Mouse (Mus musculus) midbrain, embryonic 15.5 days (tissue): ENCODE measurements around the gene Cd22. TPM values are rescaled to one million over a fixed set of nuclear protein-coding genes. Genes with fewer than 3 reads are reported as not detected.

Experiments used
- ATAC-seq: fragments of 200-750 bp; cut with Nextera tagmentation; replicated peaks from 2 replicates; pipeline ENCODE4 v1.8.0; 2017; ENCODE audit warnings: moderate TSS enrichment
- H3K27ac ChIP-seq: fragments of 300-500 bp; sonication (generic); 2 replicates; pipeline ENCODE4 v1.5.1; 2015; ENCODE audit warnings: mild to moderate bottlenecking, inconsistent platforms
- H3K27me3 ChIP-seq: fragments of 300-500 bp; sonication (generic); replicated peaks from 2 replicates; pipeline ENCODE4 v1.6.1; 2015; ENCODE audit warnings: inconsistent platforms
- H3K36me3 ChIP-seq: fragments of 300-500 bp; sonication (generic); replicated peaks from 2 replicates; pipeline ENCODE4 v1.6.1; 2015; ENCODE audit warnings: inconsistent platforms
- H3K4me1 ChIP-seq: fragments of 300-500 bp; sonication (generic); 2 replicates; pipeline ENCODE4 v1.6.1; 2015; ENCODE audit warnings: inconsistent platforms
- H3K4me2 ChIP-seq: fragments of 300-500 bp; sonication (generic); 2 replicates; pipeline ENCODE4 v1.6.1; 2015; ENCODE audit warnings: inconsistent platforms, mild to moderate bottlenecking, moderate library complexity
- H3K4me3 ChIP-seq: fragments of 300-500 bp; sonication (generic); 2 replicates; pipeline ENCODE4 v1.5.1; 2015; ENCODE audit warnings: mild to moderate bottlenecking, inconsistent platforms
- H3K9ac ChIP-seq: fragments of 300-500 bp; sonication (generic); 2 replicates; pipeline ENCODE4 v1.6.1; 2015; ENCODE audit warnings: mild to moderate bottlenecking, inconsistent platforms
- H3K9me3 ChIP-seq: fragments of 300-500 bp; sonication (generic); 2 replicates; pipeline ENCODE4 v1.6.1; 2016; ENCODE audit warnings: inconsistent platforms
- WGBS: fragments of 180-500 bp; shearing (Covaris S2); methylation state at CpG from one replicate; pipeline ENCODE4 v1.1.7; 2015; ENCODE audit warnings: mixed read lengths; 5-methylcytosine and 5-hydroxymethylcytosine counted together
- polyA plus RNA-seq: library from polyadenylated mRNA; unstranded; fragments of >200 nt; fragmentation: Nextera tagmentation; extraction: Ambion mirVana; gene quantifications from 2 replicates; pipeline ENCODE4 v1.2.1, GENCODE M21; 2015

The Cd22 gene
- polyA plus RNA-seq, 1 experiment from 2014 or later: not detected

DNA sequence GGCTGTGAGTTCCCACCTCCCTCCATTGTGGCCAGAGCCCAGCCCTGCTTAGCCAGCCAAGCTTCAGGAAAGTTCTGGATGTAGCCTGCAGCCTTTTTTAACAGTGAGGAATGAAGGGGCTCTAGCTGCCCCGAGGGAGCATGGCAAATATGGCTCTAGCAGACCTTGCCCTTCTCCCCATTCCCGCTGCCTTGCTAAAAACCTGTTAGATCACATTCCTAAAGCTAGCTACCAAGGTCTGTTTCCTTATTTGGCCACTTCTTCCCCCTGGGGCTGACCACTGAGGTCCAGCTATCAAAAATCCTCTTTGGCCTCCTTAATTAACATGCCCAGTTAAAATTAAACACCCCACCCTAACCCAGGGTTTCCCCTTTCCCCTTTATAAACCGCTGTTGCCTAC, 12.4 kb upstream of the Cd22 start:
- H3K27ac ChIP-seq: no peak overlapping the region
- no peak overlapping the region for H3K4me3 ChIP-seq
- no peak for ATAC-seq
- no peaks in the 10 kb centered on the region for H3K9me3 ChIP-seq
- H3K9ac ChIP-seq: no peak overlapping the region
- no peaks in the 10 kb centered on the region for H3K36me3 ChIP-seq
- WGBS: 83% methylated on average over 3 of the region's 3 CpGs
- no peaks in the 10 kb centered on the region for H3K4me1 ChIP-seq
- H3K27me3 ChIP-seq: no peaks in the 10 kb centered on the region
- no peak overlapping the region for H3K4me2 ChIP-seq

DNA sequence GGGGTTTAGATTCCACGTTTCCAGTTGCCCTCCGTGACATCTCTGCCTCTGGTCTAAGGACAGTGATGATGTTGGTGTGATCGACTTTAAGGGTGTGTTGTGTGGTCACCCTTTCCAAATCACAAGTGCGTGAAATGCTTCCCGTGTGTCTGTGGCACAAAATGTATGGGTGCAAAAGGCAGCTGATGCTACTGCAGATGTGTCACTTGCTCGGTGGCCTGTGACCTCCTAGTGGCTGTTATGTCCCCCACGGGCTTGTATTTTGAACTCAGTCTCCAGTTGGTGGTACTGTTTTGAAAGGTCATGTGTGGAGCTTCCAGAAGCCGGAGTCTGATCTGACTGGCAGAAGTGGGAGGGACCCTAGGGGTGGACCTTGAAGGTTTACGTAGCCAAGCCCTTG, 11.6 kb upstream of the Cd22 start:
- no peak overlapping the region for H3K4me3 ChIP-seq
- no peaks in the 10 kb centered on the region for H3K27me3 ChIP-seq
- ATAC-seq: no peak
- H3K4me1 ChIP-seq: no peaks in the 10 kb centered on the region
- H3K36me3 ChIP-seq: no peaks in the 10 kb centered on the region
- 84% methylated on average over 9 of the region's 9 CpGs for whole genome bisulfite sequencing
- H3K27ac ChIP-seq: no peak overlapping the region
- H3K4me2 ChIP-seq: no peak overlapping the region
- H3K9me3 ChIP-seq: no peaks in the 10 kb centered on the region
- H3K9ac ChIP-seq: no peak overlapping the region

DNA sequence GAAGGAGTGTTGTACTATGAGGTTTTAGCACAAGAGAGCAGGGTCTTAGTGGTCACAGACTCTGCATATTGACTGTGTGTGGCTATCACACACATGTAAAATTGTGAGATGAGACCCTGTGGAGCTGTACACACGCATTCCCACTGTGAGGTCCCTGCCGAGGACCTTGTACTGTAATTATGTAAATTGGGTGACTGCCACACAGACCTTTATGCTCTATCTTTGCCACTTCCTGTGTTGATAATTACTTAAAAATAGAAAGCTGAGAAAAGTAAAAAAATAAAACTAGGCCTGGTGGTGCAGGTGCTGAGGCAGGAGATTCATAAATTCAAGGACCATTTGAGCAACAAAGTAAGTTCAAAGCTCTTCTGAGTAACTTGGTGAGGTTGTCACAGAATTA, 10.5 kb upstream of the Cd22 start:
- Histone ChIP-seq H3K9ac (no peak overlapping the region), H3K9me3 (no peaks in the 10 kb centered on the region), H3K4me1 (no peaks in the 10 kb centered on the region), H3K27me3 (no peaks in the 10 kb centered on the region), H3K27ac (no peak overlapping the region), H3K36me3 (no peaks in the 10 kb centered on the region), H3K4me3 (no peak overlapping the region), H3K4me2 (no peak overlapping the region)
- WGBS: 83% methylated on average over 2 of the region's 2 CpGs
- ATAC-seq: no peak

DNA sequence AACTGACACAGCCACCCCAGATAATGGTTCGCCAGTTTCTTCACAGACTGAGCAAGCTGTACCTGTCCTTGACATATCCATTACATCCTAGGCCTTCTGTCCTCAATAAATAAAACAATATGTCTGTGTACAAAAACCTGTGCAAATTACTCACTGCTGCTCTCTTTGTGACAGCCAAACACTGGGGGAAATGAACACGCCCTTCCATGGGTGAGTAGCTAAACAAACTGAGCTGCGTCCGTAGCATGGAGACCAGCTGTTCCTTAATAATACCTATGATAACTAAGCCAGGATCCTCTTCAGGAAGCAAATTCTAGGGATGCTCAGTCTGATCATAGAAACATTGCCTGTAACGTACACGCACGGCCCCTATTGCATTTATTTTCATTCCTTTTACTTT, 8.6 kb upstream of the Cd22 start:
- 85% methylated on average over 7 of the region's 7 CpGs for WGBS
- H3K27ac ChIP-seq: no peak overlapping the region
- H3K36me3 ChIP-seq: no peaks in the 10 kb centered on the region
- no peak for ATAC-seq
- H3K4me3 ChIP-seq: no peak overlapping the region
- H3K9me3 ChIP-seq: no peaks in the 10 kb centered on the region
- no peaks in the 10 kb centered on the region for H3K27me3 ChIP-seq
- no peak overlapping the region for H3K9ac ChIP-seq
- H3K4me1 ChIP-seq: no peaks in the 10 kb centered on the region
- no peak overlapping the region for H3K4me2 ChIP-seq

DNA sequence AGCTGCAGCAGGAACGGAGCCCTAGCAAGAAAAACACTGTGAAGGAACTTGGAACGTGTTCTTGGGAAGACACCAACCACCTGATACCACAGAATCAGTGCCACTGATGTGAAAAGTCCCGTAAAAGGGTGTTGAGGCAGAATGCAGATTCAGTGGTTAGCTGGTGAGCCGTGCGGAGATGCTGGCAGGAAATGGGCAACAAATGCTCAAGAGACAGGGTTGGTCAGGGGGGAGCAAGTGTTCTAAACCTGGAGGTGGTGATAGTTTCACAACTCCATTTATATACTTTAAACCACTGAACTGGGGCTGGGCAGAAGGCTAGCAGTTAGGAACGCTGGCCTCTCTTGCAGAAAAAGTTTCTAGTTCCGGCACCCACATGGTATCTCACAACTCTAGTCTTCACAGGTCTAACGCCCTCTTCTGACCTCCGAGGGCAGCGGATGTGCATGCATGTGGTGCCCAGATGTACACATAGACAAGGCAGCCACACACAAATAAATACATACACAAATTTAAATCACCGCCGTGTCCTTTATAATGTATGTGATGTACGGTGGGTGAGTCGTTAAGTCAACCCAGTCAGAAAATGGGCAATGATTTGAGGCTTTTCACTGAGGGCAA, 7.5 kb upstream of the Cd22 start:
- WGBS: 86% methylated on average over 14 of the region's 14 CpGs
- Histone ChIP-seq H3K27ac (no peak overlapping the region), H3K27me3 (no peaks in the 10 kb centered on the region), H3K36me3 (no peaks in the 10 kb centered on the region), H3K4me3 (no peak overlapping the region), H3K9me3 (no peaks in the 10 kb centered on the region), H3K4me2 (no peak overlapping the region), H3K4me1 (no peaks in the 10 kb centered on the region), H3K9ac (no peak overlapping the region)
- ATAC-seq: no peak

DNA sequence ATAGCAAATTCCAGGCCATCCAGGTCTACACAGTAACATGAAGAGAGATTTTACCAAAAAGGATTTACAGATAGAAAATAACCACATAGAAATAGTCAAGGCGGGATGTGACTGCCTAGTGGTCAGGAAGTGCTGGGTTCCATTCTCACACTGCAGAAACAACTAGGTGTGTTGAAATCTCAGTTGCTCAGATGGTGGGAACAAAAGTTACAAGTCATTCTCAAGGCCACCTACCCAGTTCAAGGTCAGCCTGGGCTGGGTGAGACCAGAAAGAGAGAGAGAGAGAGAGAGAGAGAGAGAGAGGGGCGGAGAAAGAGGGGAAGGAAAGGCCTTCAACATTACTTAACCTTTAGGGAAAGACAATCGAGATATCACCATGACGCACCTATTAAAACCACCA, 6.7 kb upstream of the Cd22 start:
- Histone ChIP-seq H3K9ac (no peak overlapping the region), H3K36me3 (no peaks in the 10 kb centered on the region), H3K4me3 (no peak overlapping the region), H3K4me1 (no peaks in the 10 kb centered on the region), H3K27ac (no peak overlapping the region), H3K4me2 (no peak overlapping the region), H3K9me3 (no peaks in the 10 kb centered on the region), H3K27me3 (no peaks in the 10 kb centered on the region)
- 84% methylated on average over 4 of the region's 4 CpGs for WGBS
- ATAC-seq: no peak

DNA sequence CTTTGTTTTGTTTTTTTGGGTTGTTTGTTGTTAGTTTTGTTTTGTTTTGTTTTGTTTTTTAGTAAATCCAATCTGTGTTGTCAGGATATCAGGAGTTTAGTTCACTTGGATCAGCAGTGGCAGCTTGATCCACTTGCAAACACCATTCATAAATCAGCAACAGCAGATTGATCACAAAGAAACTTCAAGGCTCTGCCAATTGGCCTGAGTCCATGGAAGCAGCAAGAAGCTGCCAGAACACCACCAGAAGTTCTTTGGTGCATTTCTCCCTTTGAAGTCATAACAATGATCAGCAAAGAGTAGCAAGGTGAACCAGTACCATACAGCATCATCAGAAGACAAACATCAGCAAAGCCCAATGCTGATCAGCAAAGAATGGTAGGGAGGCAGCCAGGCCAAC, 3.9 kb upstream of the Cd22 start:
- Histone ChIP-seq H3K4me2 (no peak overlapping the region), H3K9me3 (no peaks in the 10 kb centered on the region), H3K27me3 (no peaks in the 10 kb centered on the region), H3K4me1 (no peaks in the 10 kb centered on the region), H3K27ac (no peak overlapping the region), H3K9ac (no peak overlapping the region), H3K4me3 (no peak overlapping the region), H3K36me3 (no peaks in the 10 kb centered on the region)
- no peak for ATAC-seq

DNA sequence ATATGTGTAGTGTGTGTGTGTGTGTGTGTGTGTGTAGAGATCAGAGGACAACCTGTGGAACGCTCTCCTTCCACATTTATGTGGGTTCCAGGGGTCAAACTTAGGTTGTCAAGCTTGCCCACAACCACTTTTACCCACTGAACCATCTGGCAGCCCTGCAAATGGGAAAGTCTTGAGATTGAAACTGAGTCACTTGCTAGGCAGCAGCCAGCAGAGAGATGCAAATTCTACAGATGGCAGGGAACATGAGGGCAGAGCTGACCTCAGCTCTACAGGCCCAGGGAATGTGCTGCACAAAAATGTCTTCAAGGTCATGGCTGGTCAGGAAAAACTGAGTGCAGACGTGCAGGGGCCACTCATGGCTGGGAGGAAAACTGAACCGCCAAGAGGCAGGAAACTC, 1.2 kb upstream of the Cd22 start:
- H3K36me3 ChIP-seq: no peaks in the 10 kb centered on the region
- no peaks in the 10 kb centered on the region for H3K4me1 ChIP-seq
- no peaks in the 10 kb centered on the region for H3K9me3 ChIP-seq
- no peak overlapping the region for H3K4me3 ChIP-seq
- WGBS: 79% methylated on average over 3 of the region's 3 CpGs
- H3K9ac ChIP-seq: no peak overlapping the region
- no peaks in the 10 kb centered on the region for H3K27me3 ChIP-seq
- no peak overlapping the region for H3K4me2 ChIP-seq
- no peak overlapping the region for H3K27ac ChIP-seq
- ATAC-seq: no peak

DNA sequence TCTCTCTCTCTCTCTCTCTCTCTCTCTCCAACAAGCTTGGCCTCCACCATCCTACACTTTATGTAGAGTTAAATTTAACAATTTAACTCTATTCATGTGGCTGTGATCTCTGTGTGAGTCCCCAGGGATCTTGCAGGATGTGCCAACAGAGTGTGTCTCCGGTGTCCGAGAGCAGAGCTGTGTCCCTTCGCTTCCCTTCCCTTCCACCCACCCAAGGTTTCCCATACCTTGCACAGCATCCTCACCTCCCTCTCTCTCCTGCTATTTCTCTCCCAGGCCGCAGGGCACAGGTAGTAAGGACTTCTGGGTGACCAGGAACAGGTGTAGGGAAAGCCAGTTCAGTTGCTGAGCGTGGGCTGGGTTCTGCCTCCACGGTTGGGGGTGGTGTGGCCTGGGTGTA, 1.2 kb downstream of the Cd22 start:
- no peaks in the 10 kb centered on the region for H3K9me3 ChIP-seq
- no peak overlapping the region for H3K9ac ChIP-seq
- no peaks in the 10 kb centered on the region for H3K27me3 ChIP-seq
- ATAC-seq: no peak
- H3K4me2 ChIP-seq: no peak overlapping the region
- H3K4me3 ChIP-seq: no peak overlapping the region
- no peaks in the 10 kb centered on the region for H3K36me3 ChIP-seq
- no peak overlapping the region for H3K27ac ChIP-seq
- H3K4me1 ChIP-seq: no peaks in the 10 kb centered on the region
- 81% methylated on average over 6 of the region's 6 CpGs for WGBS

DNA sequence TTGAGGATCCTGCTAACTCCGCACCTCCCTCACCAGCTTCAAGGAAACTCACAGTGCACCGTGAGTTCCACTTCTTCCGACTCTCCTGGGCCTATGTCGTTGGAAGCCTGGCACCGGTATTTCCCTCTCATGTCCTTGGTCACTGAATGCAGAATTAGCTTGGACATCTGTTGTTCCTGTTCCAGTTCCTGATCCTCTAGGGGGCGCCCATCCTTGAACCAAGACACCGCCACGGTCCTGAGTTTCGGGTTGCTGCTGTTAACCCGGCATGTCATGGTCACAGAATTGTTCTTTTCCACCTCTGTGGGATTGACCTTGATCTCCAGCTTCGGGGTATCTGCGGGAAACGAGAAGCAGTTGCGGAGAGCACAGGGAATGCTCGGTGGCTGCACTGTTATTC, 7.1 kb downstream of the Cd22 start:
- 19% methylated on average over 15 of the region's 15 CpGs for WGBS
- Histone ChIP-seq H3K9me3 (no peaks in the 10 kb centered on the region), H3K4me2 (peak overlapping the region; percentile 11; the same call in 1 of the 2 replicates), H3K27me3 (no peaks in the 10 kb centered on the region), H3K4me1 (no peaks in the 10 kb centered on the region), H3K4me3 (no peak overlapping the region), H3K36me3 (no peaks in the 10 kb centered on the region), H3K27ac (no peak overlapping the region), H3K9ac (no peak overlapping the region)
- no peak for ATAC-seq

DNA sequence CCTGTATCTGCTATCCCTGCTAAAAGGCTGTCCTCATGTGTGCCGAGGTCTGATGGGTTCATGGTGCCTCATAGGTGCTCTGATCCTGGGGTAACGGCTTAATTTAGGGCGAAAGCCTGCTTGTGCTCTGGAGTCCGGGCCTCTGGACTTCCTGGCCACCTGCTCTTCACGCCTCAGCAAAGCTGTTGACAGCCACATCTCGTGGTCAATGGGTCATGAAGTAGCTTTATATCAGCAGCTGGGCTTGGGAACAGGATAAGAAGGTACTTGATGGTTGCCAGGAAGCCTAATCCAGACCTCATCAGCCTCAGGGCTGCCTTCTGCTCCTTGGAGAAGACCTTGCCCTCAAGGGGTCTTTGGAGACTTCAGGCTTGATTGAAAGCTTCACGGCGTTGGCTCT, 16.8 kb downstream of the Cd22 start:
- Histone ChIP-seq H3K27ac (no peak overlapping the region), H3K4me2 (no peak overlapping the region), H3K9me3 (no peaks in the 10 kb centered on the region), H3K27me3 (no peaks in the 10 kb centered on the region), H3K9ac (no peak overlapping the region), H3K4me3 (no peak overlapping the region), H3K4me1 (no peaks in the 10 kb centered on the region), H3K36me3 (no peaks in the 10 kb centered on the region)
- ATAC-seq: no peak
- 66% methylated on average over 8 of the region's 8 CpGs for WGBS

DNA sequence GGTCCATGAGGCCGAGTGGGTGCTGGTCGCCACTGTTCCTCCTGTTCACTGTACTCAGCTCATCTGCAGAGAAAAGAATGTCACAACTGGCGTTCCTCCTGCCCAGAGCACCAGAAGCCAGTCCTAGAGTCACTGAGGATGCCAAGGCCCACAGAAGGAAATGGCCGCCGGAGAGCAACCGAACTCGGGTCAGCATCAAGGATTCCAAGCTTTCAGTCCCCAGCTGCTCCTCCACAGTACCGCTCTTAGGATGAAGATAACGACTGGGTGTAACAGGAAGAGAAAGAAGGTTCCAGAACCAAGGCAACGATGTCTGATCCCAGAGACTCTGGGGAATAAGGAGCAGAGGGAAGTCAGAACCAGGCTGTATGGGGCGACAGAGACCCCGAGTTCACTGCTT, 18.7 kb downstream of the Cd22 start, which contains the start of gene Ffar1:
Gene Ffar1, minus strand, starts transcription at position 101 of the 400 bp plus-strand sequence.
- no peaks in the 10 kb centered on the region for H3K27me3 ChIP-seq
- no peak within 1 kb of the TSS for H3K27ac ChIP-seq
- H3K4me3 ChIP-seq: no peak within 1 kb of the TSS
- 88% methylated on average over 12 of the region's 12 CpGs for WGBS
- H3K9me3 ChIP-seq: no peaks in the 10 kb centered on the region
- H3K9ac ChIP-seq: no peak within 1 kb of the TSS
- no peaks in the 10 kb centered on the region for H3K4me1 ChIP-seq
- H3K4me2 ChIP-seq: no peak within 1 kb of the TSS
- no peaks in the 10 kb centered on the region for H3K36me3 ChIP-seq
- ATAC-seq: no peak

DNA sequence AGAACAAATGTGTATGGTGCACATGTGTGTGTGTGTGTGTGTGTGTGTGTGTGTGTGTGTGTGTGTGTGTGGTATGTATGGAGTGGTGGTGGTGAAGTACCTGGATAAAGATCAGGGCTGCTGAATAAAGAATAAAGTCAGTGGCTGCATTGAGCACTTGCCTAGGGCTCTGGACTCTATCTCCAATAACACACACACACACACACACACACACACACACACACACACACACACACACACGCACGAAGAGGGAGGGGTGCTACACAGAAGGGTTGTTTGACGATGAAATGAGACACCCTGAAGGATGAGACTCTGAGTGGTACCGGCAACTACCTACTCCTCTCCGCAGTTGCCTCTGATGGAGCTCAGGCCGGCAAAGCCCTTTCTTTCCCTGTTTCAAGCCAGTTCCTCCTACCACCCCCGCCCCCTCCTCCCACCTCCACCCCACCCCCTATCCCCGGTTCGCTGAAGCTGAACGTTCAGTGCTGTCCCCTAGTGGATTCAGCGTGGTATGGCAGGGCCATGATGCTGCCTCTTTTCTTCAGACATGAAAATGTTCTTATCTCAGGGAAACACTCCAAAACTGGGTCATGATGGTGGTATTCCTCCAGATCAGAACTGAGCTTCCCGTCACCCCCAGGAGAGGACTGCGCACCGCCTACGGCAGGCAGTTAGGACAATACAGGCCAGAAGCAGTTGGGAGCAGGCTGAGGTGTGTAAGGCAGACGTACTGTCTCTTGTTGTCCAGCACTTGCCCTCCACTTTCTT, 20.3 kb downstream of the Cd22 start:
- Histone ChIP-seq H3K9ac (peak overlapping the region; percentile 6; the same call in 1 of the 2 replicates), H3K4me1 (no peaks in the 10 kb centered on the region), H3K9me3 (no peaks in the 10 kb centered on the region), H3K27ac (no peak overlapping the region), H3K4me3 (peak overlapping the region; percentile 30), H3K27me3 (no peaks in the 10 kb centered on the region), H3K4me2 (peak overlapping the region; percentile 52), H3K36me3 (no peaks in the 10 kb centered on the region)
- peak; percentile 72 for ATAC-seq
- WGBS: 8% methylated on average over 15 of the region's 16 CpGs
